Mouse (Mus musculus) mouse trophoblast stem cell (cell line): ENCODE measurements around the gene Larp1b.

Experiments
- in situ Hi-C, 2 experiments: fragments of 300-500 bp; cut with MseI, MboI; formaldehyde crosslinking; loops; 2 replicates in 1 of 2; 3 replicates in 1 of 2; pipeline ENCODE4 v1.15.1; 2025

The Larp1b gene

GRCm38 (mm10) chr3:41021980-41022379 is 72.4 kb downstream of the Larp1b start:
- in situ Hi-C loops = no loop called here

GRCm38 (mm10) chr3:41030705-41031104 is 81.1 kb downstream of the Larp1b start:
- in situ Hi-C loops = no loop called here

GRCm38 (mm10) chr3:41031286-41032210 is 81.9 kb downstream of the Larp1b start:
- in situ Hi-C loops = no loop called here

GRCm38 (mm10) chr3:41038297-41038916 is 88.8 kb downstream of the Larp1b start:
- in situ Hi-C loops = no loop called here

- in situ Hi-C loops = no loop called here
Observed at GRCm38 (mm10) chr3:41041241-41041640, 91.6 kb downstream of the Larp1b start.

- in situ Hi-C loops = no loop called here
Observed at GRCm38 (mm10) chr3:41042195-41042938, 92.7 kb downstream of the Larp1b start.

- in situ Hi-C loops = no loop called here
Observed at GRCm38 (mm10) chr3:41043756-41044354, 94.2 kb downstream of the Larp1b start.

GRCm38 (mm10) chr3:41047838-41048237 is 98.2 kb downstream of the Larp1b start:
- in situ Hi-C loops = no loop called here

GRCm38 (mm10) chr3:41053334-41053733 is 103.7 kb downstream of the Larp1b start:
- in situ Hi-C loops = no loop called here

GRCm38 (mm10) chr3:41058395-41058794 is 108.8 kb downstream of the Larp1b start:
- in situ Hi-C loops = no loop called here

- in situ Hi-C loops = no loop called here
Observed at GRCm38 (mm10) chr3:41059249-41059648, 109.6 kb downstream of the Larp1b start.

GRCm38 (mm10) chr3:41061831-41062565 is 112.4 kb downstream of the Larp1b start:
- in situ Hi-C loops = no loop called here

GRCm38 (mm10) chr3:41062758-41063157 is 113.1 kb downstream of the Larp1b start:
- in situ Hi-C loops = no loop called here

- in situ Hi-C loops = no loop called here
Observed at GRCm38 (mm10) chr3:41065320-41065719, 115.7 kb downstream of the Larp1b start.

- in situ Hi-C loops = no loop called here
Observed at GRCm38 (mm10) chr3:41070519-41070918, 120.9 kb downstream of the Larp1b start.

GRCm38 (mm10) chr3:41075376-41075775 is 125.7 kb downstream of the Larp1b start:
- in situ Hi-C loops = no loop called here

- in situ Hi-C loops = no loop called here
Observed at GRCm38 (mm10) chr3:41078673-41079072, 129.0 kb downstream of the Larp1b start.

GRCm38 (mm10) chr3:41080724-41081123 is 131.1 kb downstream of the Larp1b start:
- in situ Hi-C loops = no loop called here

GRCm38 (mm10) chr3:41081474-41082301 is 132.1 kb downstream of the Larp1b start:
- in situ Hi-C loops = no loop called here

- in situ Hi-C loops = no loop called here
Observed at GRCm38 (mm10) chr3:41082520-41082884, 132.9 kb downstream of the Larp1b start.
